Mouse (Mus musculus): ENCODE data around the gene Cmtm7.

The Cmtm7 gene

GRCm38 (mm10) chr9:114793764-114794295 lies 12.2 kb upstream of the Cmtm7 start:
- no peak for DNase-seq

DNA sequence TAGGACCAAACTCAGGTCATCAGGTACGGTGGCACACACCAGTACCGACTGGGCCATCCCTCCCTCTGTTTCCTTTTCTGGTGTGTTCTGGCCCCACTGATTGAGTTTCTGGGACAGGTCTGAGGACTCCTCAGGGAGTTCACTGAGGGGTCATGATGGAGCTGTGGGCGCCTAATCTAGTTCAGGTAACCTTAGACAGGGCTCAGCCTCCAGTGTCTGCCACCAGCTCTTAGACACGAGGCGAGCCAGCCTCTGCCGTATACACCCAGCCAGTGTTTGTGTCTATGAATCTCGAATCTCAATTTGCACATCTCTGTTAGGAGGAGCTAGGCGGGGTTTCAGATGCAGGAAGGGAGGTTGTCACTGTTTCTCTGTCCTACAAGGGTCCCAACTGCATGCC lies 8.3 kb upstream of the Cmtm7 start:
- DNase-seq: no peak

DNA sequence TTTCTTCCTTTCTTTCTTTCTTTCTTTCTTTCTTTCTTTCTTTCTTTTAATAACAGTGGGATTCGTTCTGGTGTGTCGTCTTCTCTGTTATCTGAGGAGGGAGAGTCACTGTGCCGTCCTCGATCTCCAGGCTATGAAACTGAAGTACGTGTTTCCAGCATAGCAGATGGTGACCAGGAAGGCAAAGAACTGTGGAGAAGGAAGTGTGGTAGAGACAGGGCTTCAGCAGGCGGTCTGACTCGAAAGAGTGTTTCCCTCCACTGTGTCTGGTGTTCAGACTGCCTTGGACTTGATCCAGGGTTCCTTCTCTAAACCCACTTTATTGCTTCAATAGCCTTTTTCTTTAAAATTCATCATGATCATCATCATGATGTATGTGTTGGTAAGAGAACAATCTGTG lies 7.9 kb upstream of the Cmtm7 start:
- no peak for DNase-seq

- DNase-seq: no peak
Observed at GRCm38 (mm10) chr9:114788697-114789096, 7.0 kb upstream of the Cmtm7 start.

DNA sequence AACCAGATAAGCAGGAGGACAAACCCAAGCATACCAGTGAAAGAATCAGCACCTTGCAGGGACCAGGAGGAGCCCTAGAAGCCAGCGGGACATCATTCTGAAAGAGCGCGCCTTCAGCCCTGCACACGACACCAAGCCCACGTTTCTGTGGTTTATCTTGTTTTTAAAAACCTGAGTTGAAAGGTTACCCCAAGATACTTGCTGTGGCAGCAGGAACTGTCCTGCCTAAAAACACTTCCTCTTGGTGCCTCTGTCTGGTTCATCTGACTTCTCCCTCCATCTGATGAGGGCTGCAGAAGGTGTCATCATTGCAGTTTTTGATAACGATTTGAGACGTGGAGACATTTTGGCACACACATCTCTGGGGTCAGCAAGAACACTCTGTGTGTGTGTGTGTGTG lies 6.1 kb upstream of the Cmtm7 start:
- no peak for DNase-seq

- no peak for DNase-seq
Observed at GRCm38 (mm10) chr9:114787134-114787533, 5.5 kb upstream of the Cmtm7 start.

GRCm38 (mm10) chr9:114785432-114786125 lies 3.9 kb upstream of the Cmtm7 start:
- no peak for DNase-seq

- DNase-seq: peak; percentile 50
Observed at GRCm38 (mm10) chr9:114780746-114781525, 720 bp downstream of the Cmtm7 start.

DNA sequence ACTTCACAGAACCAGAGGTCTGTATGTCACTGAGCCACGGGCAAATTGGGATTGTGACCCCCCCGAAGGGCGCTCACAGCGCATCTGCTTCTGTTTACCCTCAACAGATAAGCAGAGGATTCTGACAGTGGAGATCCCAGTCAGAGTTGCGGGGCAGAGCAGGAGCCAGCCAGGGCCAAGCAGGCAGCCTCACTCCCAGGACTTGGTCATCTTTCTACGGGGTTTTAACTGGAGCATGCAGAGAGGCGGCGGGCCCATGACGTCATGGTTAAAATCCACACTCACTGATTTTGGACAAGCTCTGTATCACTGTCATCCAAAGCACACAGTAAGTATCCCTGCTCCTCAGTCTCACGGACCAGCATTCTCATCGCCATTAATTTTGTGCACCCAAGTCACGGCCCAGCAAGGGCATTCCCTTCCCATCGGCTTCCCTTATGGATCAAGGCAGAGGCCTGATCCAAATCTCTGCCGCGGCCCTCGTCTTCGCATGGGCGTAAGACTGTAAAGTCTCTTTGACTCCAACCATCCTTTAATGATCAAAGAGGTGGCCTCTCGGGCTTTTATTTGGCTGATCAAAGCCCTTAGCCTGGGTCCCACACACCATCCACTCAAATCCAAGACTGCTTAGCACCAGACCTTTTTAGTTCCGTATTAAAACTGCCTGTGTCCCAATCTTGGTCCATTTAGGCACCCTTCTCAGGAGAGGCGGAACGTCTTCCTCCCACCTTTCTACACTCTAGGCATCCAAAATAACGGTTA lies 1.5 kb downstream of the Cmtm7 start:
- no peak for DNase-seq

DNA sequence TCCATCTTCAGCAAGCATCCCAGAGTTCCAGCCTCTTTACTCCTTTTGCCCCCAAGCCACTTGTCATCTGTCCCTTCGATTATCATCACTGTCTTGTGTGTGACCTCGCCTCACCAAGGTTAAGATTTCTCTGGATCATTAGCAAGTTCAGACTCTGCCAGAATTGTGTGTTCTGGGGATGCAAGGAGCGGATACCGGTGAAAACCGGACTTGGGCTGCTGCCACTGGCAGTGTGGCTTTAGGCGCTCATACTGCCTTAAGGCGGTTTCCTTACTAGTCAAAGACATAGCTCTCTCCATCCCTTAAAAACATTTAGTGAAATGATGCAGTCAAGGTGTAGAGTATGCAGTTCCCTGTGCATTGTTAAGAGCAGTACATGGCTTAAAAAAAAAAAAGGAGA lies 2.8 kb downstream of the Cmtm7 start:
- DNase-seq: no peak

GRCm38 (mm10) chr9:114778047-114778390 lies 3.6 kb downstream of the Cmtm7 start:
- DNase-seq: no peak

DNA sequence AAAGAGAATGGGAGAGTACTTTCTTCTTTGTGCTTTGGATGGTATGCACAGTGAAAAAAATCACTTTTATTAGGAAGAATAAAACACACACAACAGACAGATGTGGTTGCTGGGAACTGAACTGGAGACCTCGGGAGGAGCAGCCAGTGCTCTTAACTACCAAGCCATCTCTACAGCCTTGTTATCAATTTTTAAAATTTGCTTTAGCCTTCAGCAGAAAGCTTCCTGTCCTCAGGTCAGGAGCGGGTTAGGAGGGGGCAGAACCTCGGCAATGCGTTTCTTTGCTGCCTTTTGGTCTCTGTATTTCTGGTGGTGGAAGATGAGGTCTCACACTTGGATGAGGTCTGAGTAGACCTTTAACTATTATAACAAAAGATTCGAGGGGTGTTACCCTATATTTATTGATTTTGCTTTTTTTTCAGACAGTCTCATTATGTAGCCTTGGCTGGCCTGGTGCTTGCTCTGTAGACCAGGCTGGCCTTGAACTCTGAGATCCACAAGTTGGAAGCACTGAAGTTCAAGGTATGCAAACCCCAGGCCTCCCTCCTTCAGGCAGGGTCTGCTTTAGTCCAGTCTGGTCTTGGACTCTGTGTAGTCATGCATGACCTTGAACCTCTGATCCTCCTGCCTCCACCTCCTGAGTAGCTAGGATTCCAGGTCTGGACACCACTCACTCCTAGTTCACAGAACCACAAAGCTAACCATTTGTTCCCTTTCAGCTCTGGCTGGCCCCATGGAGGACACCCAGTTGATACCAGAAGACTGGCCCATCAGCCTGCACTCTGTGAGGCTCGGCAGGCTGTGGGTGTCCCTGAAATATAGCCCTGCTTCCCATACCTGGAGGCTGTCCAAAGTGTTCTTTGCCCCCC lies 4.2 kb downstream of the Cmtm7 start:
- no peak for DNase-seq

GRCm38 (mm10) chr9:114776361-114776760 lies 5.3 kb downstream of the Cmtm7 start:
- no peak for DNase-seq

GRCm38 (mm10) chr9:114775272-114775671 lies 6.4 kb downstream of the Cmtm7 start:
- DNase-seq: no peak

GRCm38 (mm10) chr9:114774629-114775028 lies 7.0 kb downstream of the Cmtm7 start:
- no peak for DNase-seq

DNA sequence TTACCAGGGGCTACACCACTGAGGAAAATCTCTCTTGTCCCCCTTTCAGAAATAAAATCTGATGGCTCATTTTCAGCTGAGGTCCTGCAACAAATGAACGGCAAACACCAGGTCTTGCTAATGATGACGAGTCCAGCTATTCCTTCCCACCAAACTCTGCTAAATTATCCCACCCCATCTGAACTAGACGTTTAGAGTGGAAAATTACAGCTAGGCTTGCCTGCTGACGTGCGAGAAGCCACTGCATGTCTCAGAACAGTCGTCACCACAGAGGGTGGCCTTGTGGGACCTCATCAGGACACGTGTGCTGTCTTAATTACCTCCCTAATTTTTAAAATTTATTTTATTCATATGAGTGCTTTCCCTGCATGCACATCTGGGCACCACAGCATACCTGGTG lies 10.1 kb downstream of the Cmtm7 start:
- DNase-seq: no peak

DNA sequence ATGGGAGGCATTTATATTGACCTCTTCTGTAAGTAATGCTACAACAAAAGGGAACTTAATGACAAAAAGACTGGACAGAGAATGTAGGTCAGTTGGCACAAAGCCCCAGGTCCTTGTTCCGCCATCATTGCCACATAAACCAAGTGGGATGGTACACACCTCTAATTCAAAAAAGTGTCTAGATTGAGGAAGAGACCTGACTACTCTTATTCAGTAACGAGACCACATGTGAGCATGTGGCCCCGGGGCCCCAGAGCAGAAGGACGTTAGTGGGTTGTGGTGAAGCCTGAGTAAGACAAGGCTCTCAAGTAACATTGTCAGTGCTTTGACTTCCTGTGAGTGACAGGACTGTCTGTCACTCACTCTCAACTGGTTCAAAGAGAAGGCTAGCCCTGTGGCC lies 11.4 kb downstream of the Cmtm7 start:
- DNase-seq: no peak

DNA sequence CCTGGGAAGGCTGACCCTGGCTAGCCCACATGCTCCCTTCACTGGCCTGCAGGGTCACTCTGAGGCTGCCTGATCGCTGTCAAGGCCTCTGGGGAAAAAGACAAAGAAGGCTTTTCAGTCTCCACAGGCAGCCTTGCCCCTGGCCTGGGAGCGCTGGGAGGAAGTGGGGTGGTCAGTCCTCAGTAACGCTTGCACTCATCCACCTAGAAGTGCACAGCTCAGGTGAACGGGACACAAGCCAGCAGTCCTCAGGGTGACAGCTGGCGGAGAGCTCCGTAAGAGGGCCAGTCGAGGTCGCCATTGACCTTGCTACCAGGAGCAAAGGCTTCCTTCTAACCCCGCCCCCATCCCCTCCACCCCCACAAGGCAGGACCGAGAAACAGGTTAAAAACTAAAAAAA lies 13.6 kb downstream of the Cmtm7 start:
- DNase-seq: no peak

- no peak for DNase-seq
Observed at GRCm38 (mm10) chr9:114767507-114767906, 14.1 kb downstream of the Cmtm7 start.

- DNase-seq: peak; percentile 47
Observed at GRCm38 (mm10) chr9:114767030-114767429, 14.6 kb downstream of the Cmtm7 start.

- peak; percentile 44 for DNase-seq
Observed at GRCm38 (mm10) chr9:114763341-114763740, 18.3 kb downstream of the Cmtm7 start.

DNA sequence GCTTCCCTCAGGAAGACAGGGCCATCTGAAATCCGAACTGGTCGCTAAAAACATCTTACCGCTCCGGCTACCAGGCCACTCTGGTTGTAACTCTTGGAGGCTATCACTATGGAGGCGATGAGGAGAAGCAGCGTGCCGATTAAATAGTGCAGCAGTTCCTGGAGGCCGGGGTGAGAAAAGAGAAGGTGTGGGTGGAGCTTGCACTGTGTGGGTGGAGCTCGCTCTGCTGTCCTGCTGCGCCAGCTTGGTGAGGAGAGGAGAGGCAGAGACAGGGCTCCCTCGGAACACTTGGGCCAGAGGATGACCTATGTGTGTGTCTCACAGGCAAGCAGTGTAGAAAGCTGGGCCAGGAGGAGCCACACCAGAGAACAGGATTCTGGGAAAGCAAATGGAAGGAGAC lies 19.8 kb downstream of the Cmtm7 start:
- no peak for DNase-seq

- DNase-seq: no peak
Observed at GRCm38 (mm10) chr9:114760353-114760752, 21.3 kb downstream of the Cmtm7 start.
